Mouse (Mus musculus): Measurements from ENCODE around the gene Akr1b10. TPM values are rescaled to one million over a fixed set of nuclear protein-coding genes. Genes with fewer than 3 reads are reported as not detected.
A peak's percentile ranks its signal among the peaks of the same experiment; 100 is the strongest.
"Not testable (repeated sequence)": the region's sequence is repeated elsewhere in the genome, so short reads cannot be mapped to it uniquely, and the experiment has no call there.

The Akr1b10 gene
- polyA plus RNA-seq (2016; fragmentation: Nextera tagmentation; extraction: Ambion mirVana): 13.1 and 14.4 TPM in 2 replicates

- H3K9ac ChIP-seq: peak within 1 kb of the TSS; percentile 59
- peak within 1 kb of the TSS; percentile 23; the same call in 1 of the 2 replicates for H3K27ac ChIP-seq
- ATAC-seq (ENCODE audit: low FRiP score): peak; percentile 69
- H3K4me1 ChIP-seq: peaks cover 10% of the 10 kb centered on the region; the same call in 1 of the 2 replicates
- H3K9me3 ChIP-seq (replicated peaks): no peaks in the 10 kb centered on the region
- 1% methylated on average over 17 of the region's 17 CpGs for WGBS
- peak within 1 kb of the TSS; percentile 72 for H3K4me2 ChIP-seq (replicated peaks)
- H3K36me3 ChIP-seq: no peaks in the 10 kb centered on the region
- no peaks in the 10 kb centered on the region for H3K27me3 ChIP-seq
- peak within 1 kb of the TSS; percentile 45 for H3K4me3 ChIP-seq
Observed at GRCm38 (mm10) chr6:34384110-34384661, at the start of gene Akr1b10. Gene Akr1b10, plus strand, starts transcription at chr6:34384218.

- Histone ChIP-seq H3K4me1 (no peaks in the 10 kb centered on the region), H3K27ac (no peak overlapping the region), H3K4me3 (no peak overlapping the region), H3K9ac (no peak overlapping the region), H3K9me3 (replicated peaks) (no peaks in the 10 kb centered on the region), H3K4me2 (replicated peaks) (no peak overlapping the region), H3K27me3 (no peaks in the 10 kb centered on the region), H3K36me3 (no peaks in the 10 kb centered on the region)
- ATAC-seq (ENCODE audit: low FRiP score): no peak
- 88% methylated on average over 5 of the region's 5 CpGs for WGBS
Observed at GRCm38 (mm10) chr6:34334673-34335072, 49.3 kb upstream of the Akr1b10 start.

GRCm38 (mm10) chr6:34337799-34338198 is 46.2 kb upstream of the Akr1b10 start:
- no peak overlapping the region for H3K9ac ChIP-seq
- H3K9me3 ChIP-seq (replicated peaks): no peaks in the 10 kb centered on the region
- H3K27ac ChIP-seq: no peak overlapping the region
- H3K36me3 ChIP-seq: no peaks in the 10 kb centered on the region
- no peak overlapping the region for H3K4me3 ChIP-seq
- WGBS: 85% methylated on average over 2 of the region's 2 CpGs
- H3K4me2 ChIP-seq (replicated peaks): no peak overlapping the region
- H3K27me3 ChIP-seq: no peaks in the 10 kb centered on the region
- H3K4me1 ChIP-seq: no peaks in the 10 kb centered on the region
- no peak for ATAC-seq (ENCODE audit: low FRiP score)

- no peak overlapping the region for H3K9ac ChIP-seq
- H3K4me2 ChIP-seq (replicated peaks): no peak overlapping the region
- H3K27me3 ChIP-seq: no peaks in the 10 kb centered on the region
- ATAC-seq (ENCODE audit: low FRiP score): no peak
- no peak overlapping the region for H3K27ac ChIP-seq
- H3K36me3 ChIP-seq: no peaks in the 10 kb centered on the region
- no peaks in the 10 kb centered on the region for H3K9me3 ChIP-seq (replicated peaks)
- no peak overlapping the region for H3K4me3 ChIP-seq
- H3K4me1 ChIP-seq: 0 out of 2 replicates have a peak, but pooled peaks cover 7% of the 10 kb centered on the region
- WGBS: 94% methylated on average over 4 of the region's 4 CpGs
Observed at GRCm38 (mm10) chr6:34341991-34342390, 42.0 kb upstream of the Akr1b10 start.

- 96% methylated on average over 2 of the region's 2 CpGs for WGBS
- no peak overlapping the region for H3K4me3 ChIP-seq
- no peaks in the 10 kb centered on the region for H3K36me3 ChIP-seq
Observed at GRCm38 (mm10) chr6:34342476-34342875, 41.5 kb upstream of the Akr1b10 start.

GRCm38 (mm10) chr6:34343426-34343825 is 40.6 kb upstream of the Akr1b10 start:
- ATAC-seq (ENCODE audit: low FRiP score): no peak
- Histone ChIP-seq H3K4me1 (0 out of 2 replicates have a peak, but pooled peaks cover 7% of the 10 kb centered on the region), H3K27ac (no peak overlapping the region), H3K4me3 (no peak overlapping the region), H3K27me3 (no peaks in the 10 kb centered on the region), H3K9ac (no peak overlapping the region), H3K4me2 (replicated peaks) (no peak overlapping the region), H3K36me3 (no peaks in the 10 kb centered on the region), H3K9me3 (replicated peaks) (no peaks in the 10 kb centered on the region)
- 71% methylated on average over 6 of the region's 6 CpGs for WGBS

More at GRCm38 (mm10) chr6:34342476-34342875, 41.5 kb upstream of the Akr1b10 start:
- Histone ChIP-seq H3K4me2 (replicated peaks) (no peak overlapping the region), H3K4me1 (0 out of 2 replicates have a peak, but pooled peaks cover 7% of the 10 kb centered on the region), H3K9ac (no peak overlapping the region), H3K27ac (no peak overlapping the region), H3K27me3 (no peaks in the 10 kb centered on the region), H3K9me3 (replicated peaks) (no peaks in the 10 kb centered on the region)
- ATAC-seq (ENCODE audit: low FRiP score): no peak

GRCm38 (mm10) chr6:34344135-34344850 is 39.7 kb upstream of the Akr1b10 start:
- H3K9me3 ChIP-seq (replicated peaks): no peaks in the 10 kb centered on the region
- H3K4me1 ChIP-seq: 0 out of 2 replicates have a peak, but pooled peaks cover 7% of the 10 kb centered on the region
- H3K36me3 ChIP-seq: no peaks in the 10 kb centered on the region
- H3K4me3 ChIP-seq: no peak overlapping the region
- H3K27me3 ChIP-seq: no peaks in the 10 kb centered on the region
- no peak overlapping the region for H3K9ac ChIP-seq
- 32% methylated on average over 10 of the region's 10 CpGs for WGBS
- H3K4me2 ChIP-seq (replicated peaks): no peak overlapping the region; the same call in 1 of the 2 replicates
- ATAC-seq (ENCODE audit: low FRiP score): no peak; the same call in 1 of the 2 replicates
- H3K27ac ChIP-seq: no peak overlapping the region

- ATAC-seq (ENCODE audit: low FRiP score): no peak
- Histone ChIP-seq H3K36me3 (no peaks in the 10 kb centered on the region), H3K9me3 (replicated peaks) (no peaks in the 10 kb centered on the region), H3K27me3 (no peaks in the 10 kb centered on the region), H3K4me2 (replicated peaks) (no peak overlapping the region; the same call in 1 of the 2 replicates), H3K4me1 (0 out of 2 replicates have a peak, but pooled peaks cover 7% of the 10 kb centered on the region), H3K27ac (no peak overlapping the region), H3K9ac (no peak overlapping the region), H3K4me3 (no peak overlapping the region)
- WGBS: 21% methylated on average over 9 of the region's 9 CpGs
Observed at GRCm38 (mm10) chr6:34344935-34345334, 39.1 kb upstream of the Akr1b10 start.

- no peaks in the 10 kb centered on the region for H3K36me3 ChIP-seq
- no peaks in the 10 kb centered on the region for H3K27me3 ChIP-seq
- 0 out of 2 replicates have a peak, but pooled peaks cover 7% of the 10 kb centered on the region for H3K4me1 ChIP-seq
- H3K4me2 ChIP-seq (replicated peaks): no peak overlapping the region; the same call in 1 of the 2 replicates
- 48% methylated on average over 14 of the region's 14 CpGs for WGBS
- no peak overlapping the region for H3K9ac ChIP-seq
- no peak overlapping the region for H3K27ac ChIP-seq
- ATAC-seq (ENCODE audit: low FRiP score): peak; percentile 67
- H3K4me3 ChIP-seq: no peak overlapping the region
- H3K9me3 ChIP-seq (replicated peaks): no peaks in the 10 kb centered on the region
Observed at GRCm38 (mm10) chr6:34346096-34346898, 37.7 kb upstream of the Akr1b10 start.

GRCm38 (mm10) chr6:34350037-34350699 is 33.9 kb upstream of the Akr1b10 start:
- Histone ChIP-seq H3K27me3 (no peaks in the 10 kb centered on the region), H3K4me3 (no peak overlapping the region), H3K9me3 (replicated peaks) (no peaks in the 10 kb centered on the region), H3K9ac (no peak overlapping the region), H3K36me3 (no peaks in the 10 kb centered on the region), H3K4me2 (replicated peaks) (no peak overlapping the region), H3K4me1 (peaks cover 13% of the 10 kb centered on the region; the same call in 1 of the 2 replicates), H3K27ac (no peak overlapping the region)
- no peak for ATAC-seq (ENCODE audit: low FRiP score)
- 89% methylated on average over 12 of the region's 12 CpGs for WGBS

GRCm38 (mm10) chr6:34351481-34351880 is 32.5 kb upstream of the Akr1b10 start:
- WGBS: 47% methylated on average over 10 of the region's 10 CpGs
- not testable (repeated sequence) for ATAC-seq (ENCODE audit: low FRiP score)

More at GRCm38 (mm10) chr6:34351481-34351880, 32.5 kb upstream of the Akr1b10 start:
- H3K27ac ChIP-seq; H3K4me3 ChIP-seq; H3K9ac ChIP-seq; H3K36me3 ChIP-seq; H3K4me2 ChIP-seq (replicated peaks); H3K9me3 ChIP-seq (replicated peaks); H3K27me3 ChIP-seq: not testable (repeated sequence)
- H3K4me1 ChIP-seq: peaks cover 11% of the 10 kb centered on the region; the same call in 1 of the 2 replicates

Measured in hindbrain, embryonic 12.5 days (tissue).